Mouse (Mus musculus) v-Abl transformed pro-B cells (cell line): Measurements from ENCODE around the gene Pabpn1l.

Experiments used
- in situ Hi-C, 2 experiments: fragments of 400-800 bp; cut with MboI; formaldehyde crosslinking; loops; one replicate each; pipeline ENCODE4 v1.15.1; 2025; ENCODE audit not compliant: unreplicated experiment in 2 of 2

Pabpn1l gene

DNA sequence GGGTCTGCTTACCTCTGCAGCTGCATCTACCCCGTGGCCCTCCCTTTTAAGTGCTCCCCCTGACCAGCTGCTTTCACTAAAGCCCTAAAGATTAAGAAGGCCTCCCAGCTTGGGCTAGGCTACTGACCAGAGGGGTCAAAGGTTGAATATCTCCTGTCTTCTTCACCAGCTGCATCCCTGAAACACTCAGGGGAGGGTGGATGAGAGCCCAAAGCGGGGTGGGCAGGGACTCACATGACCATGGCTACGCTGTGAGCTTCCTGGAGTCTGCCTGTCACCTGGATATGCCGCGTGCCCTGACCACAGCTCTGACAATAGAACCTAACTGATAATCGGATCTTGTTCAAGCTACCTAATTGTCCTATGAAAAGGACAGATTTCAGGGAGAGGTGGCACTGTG lies at the start of gene Pabpn1l:
TSS of gene Pabpn1l (minus strand) at position 13 of the 400 bp plus-strand sequence.
- in situ Hi-C loops, result loop anchor here (5.0 to 10.0 kb wide), 3 partner anchors 35 to 205 kb away; no protein-coding TSS in a partner anchor

DNA sequence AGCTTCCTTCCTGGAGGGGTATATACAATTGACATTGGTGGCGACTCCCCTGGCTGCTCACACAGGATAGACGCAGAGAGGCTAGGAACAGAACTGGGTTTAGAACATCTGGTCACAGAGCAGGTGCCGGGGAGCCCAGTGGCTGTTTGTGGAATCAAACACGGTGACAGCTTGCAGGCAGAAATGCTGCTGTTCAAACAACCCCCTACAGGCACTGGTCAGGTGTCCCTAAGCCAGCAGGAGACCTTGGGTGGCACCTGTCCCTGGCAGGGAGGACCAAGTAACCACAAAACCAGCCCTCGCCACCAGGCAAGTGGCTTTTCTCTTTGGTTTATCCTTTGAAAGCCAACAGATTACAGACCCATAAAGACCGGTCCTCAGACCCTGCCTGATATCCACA lies 49.4 kb upstream of the Pabpn1l start:
- in situ Hi-C loops, result no loop called here

- in situ Hi-C loops, result no loop called here
Measured at GRCm38 (mm10) chr8:122670718-122671117, 48.2 kb upstream of the Pabpn1l start.

DNA sequence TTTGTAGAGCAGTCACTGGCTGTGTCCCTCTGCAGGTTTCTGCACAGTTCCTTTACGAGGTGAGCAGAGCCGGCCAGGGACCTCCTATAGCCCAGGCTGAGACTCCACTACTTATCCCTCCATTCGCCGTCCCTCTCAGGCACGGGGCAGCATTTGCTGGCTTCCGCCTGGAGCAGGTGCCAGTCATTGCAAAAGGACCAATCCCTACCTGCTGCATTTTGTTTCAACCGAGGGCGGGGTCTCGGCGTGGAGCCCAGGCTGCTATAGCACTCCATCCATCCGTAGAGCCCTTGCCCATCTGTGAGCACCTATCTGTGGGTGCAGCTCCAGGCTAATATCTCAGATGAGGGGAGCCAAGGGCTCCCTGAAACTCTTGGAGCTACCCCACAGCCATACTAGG lies 47.5 kb upstream of the Pabpn1l start:
- in situ Hi-C loops, result no loop called here

DNA sequence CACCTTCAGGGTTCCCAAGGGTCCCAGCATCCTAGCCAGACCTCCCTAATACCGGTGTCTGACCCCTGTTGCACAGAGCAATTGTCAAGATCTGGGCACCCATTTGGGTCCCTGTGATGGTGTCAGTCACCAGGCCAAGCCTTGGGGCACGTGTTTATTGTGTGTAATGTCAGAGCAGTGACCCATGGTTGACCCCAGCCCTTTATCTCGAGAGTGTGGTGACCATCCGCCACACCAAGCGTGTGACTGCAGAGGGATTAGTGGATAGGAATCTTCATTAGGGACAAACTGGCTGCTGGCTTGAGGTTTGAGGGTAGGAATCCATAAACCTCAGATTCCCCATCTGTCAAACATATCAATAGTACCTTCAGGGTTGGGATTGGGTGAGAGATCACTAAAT lies 46.8 kb upstream of the Pabpn1l start:
- in situ Hi-C loops, result loop anchor here (5.0 kb wide), 1 partner anchor 33 kb away; no protein-coding TSS in a partner anchor

DNA sequence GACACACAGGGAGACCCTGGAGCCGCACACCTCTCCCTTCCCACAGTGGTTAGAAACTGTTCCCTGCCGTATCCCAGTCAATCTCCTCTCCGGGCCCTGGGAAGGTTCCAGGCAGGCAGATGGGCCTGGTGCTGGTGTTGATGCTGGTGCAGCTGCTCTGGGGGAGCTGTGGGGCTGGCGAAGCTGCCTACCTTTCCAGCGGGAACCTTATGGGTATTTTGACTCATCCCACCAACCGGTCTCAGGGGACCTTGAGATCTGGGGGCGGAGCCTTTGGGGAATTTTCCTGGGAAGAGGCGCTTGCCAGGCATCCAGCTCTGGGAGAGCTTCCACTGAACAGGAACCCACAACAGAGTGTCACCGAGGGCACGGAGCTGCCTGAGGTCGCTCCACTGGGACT lies 45.3 kb upstream of the Pabpn1l start:
- in situ Hi-C loops, result loop anchor here (5.0 kb wide), 1 partner anchor 34 kb away; no protein-coding TSS in a partner anchor

DNA sequence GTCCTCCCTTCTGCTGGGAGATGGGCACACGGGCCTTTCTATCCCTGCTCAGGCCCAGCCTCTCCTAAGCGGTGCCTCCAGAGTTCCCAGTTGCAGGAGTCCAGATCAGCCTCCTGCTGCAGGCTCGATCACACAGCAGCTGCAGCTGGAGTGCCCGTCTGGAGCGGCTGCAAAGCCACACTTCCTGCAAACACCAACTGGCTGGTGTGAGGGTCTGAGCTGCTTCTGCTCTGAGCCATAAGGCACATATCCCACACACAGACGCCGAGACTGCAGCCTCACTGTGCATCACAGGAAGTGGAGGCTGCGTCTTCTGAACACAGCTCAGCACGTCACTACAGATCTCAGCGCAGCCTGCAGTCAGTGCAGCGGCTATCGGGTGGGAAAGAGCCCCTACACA lies 44.3 kb upstream of the Pabpn1l start:
- in situ Hi-C loops, result loop anchor here (5.0 kb wide), 1 partner anchor 35 kb away; no protein-coding TSS in a partner anchor

DNA sequence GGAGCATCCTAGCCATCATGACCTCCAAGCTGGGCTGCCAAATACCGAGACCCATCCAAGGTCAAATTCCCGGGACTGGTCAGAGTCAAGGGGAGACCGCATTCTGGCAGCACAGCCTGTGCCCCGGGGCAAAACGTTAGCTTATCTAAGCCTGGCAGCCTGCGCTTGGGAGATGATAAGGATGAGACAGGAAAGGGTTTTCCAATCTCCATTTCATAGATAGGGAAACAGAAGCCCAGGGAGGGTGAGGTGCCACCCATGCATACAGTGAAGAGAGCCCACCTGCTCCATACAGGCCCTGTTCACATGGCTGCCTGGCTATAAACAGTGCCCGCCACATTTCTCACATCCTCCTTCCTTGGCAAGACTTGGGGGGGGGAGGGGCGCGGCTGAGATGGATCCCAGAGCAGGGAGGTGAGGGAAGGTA lies 43.8 kb upstream of the Pabpn1l start:
- in situ Hi-C loops, result loop anchor here (5.0 kb wide), 1 partner anchor 36 kb away; no protein-coding TSS in a partner anchor

- in situ Hi-C loops, result loop anchor here (5.0 kb wide), 1 partner anchor 37 kb away; no protein-coding TSS in a partner anchor
Measured at GRCm38 (mm10) chr8:122665667-122666316, 43.3 kb upstream of the Pabpn1l start.

DNA sequence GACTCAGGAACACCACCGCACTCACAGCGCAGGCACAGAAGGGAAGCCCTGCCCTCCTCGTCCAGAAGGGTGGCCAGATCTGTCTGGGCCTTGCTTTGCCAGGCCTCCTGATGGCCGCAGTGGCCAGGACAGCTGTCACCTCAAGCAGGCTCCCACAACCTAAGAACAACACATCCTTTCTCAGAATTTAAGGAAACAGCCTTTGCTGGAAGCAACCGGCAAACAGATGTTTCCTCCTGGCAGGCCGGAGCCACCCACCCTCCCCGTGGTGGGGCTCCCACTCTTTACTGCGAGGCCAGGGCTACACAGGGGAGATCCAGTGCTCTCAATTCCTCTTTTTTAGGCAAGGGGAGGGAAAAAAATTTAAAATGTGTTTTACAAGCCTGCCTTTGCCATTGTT lies 42.7 kb upstream of the Pabpn1l start:
- in situ Hi-C loops, result loop anchor here (5.0 kb wide), 1 partner anchor 37 kb away; no protein-coding TSS in a partner anchor

DNA sequence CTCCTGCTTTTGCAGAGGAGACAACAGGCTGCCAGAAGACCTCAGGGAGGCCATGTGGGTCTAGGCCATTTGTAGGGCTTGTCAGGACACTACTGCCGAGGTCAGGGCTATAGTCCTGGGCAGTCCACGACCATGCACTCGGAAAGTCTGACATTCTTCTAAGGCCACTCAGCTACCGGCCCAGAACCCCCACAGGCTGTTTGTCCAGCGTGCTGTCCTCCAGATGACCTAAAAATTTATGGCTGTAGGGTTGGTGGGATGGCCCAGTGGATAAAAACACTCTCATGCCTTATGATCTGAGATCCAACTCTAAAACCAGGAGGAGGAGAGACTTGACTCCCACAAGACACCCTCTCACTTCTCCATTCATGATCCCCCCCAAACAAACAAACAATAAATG lies 41.1 kb upstream of the Pabpn1l start:
- in situ Hi-C loops, result no loop called here

DNA sequence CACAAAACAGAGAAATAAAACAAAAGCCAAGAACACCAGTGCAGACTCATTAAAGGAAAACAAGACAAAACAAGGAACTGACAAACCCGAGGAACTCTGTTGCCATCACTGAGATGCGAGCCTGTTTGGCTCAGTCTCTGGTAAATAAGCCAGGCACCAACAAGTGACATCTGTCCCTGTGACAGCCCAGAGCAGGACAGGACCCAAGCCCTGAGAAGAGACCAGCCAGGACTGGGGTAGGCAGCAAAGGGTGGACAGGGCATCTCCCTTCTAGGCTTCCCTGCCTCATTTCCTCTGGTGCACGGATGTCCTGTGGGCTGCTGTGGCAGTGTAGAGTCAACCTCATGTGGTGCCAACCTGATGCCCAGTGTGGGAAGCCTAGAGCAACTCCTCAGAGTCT lies 40.6 kb upstream of the Pabpn1l start:
- in situ Hi-C loops, result no loop called here

GRCm38 (mm10) chr8:122661894-122662293 lies 39.4 kb upstream of the Pabpn1l start:
- in situ Hi-C loops, result no loop called here

DNA sequence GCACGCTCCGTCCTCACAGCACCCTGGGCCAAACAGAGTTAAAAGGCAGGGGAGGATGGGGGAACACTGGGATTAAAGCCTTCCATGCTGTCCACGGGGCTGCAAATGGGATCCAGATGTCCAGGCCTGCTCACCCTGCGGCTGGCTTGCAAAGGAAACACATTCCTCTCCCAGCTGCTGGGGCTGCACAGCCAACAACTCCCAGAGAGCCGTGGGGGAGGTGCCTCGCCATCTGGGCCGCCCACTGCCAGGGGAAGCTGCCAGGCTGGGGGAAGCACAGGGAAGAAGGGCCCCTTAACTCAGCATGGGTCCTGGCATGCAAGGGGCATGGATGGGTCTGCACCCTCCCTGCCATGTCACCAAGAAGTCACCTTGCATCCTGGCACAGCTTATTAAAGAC lies 38.6 kb upstream of the Pabpn1l start:
- in situ Hi-C loops, result no loop called here

GRCm38 (mm10) chr8:122660022-122660421 lies 37.5 kb upstream of the Pabpn1l start:
- in situ Hi-C loops, result no loop called here

GRCm38 (mm10) chr8:122658807-122659160 lies 36.2 kb upstream of the Pabpn1l start:
- in situ Hi-C loops, result loop anchor here in 1 of 2 experiments (5.0 kb wide), 1 partner anchor 36 kb away; the partner anchor contains the start of gene Pabpn1l

GRCm38 (mm10) chr8:122658149-122658806 lies 35.7 kb upstream of the Pabpn1l start:
- in situ Hi-C loops, result loop anchor here in 1 of 2 experiments (5.0 kb wide), 1 partner anchor 36 kb away; the partner anchor contains the start of gene Pabpn1l

DNA sequence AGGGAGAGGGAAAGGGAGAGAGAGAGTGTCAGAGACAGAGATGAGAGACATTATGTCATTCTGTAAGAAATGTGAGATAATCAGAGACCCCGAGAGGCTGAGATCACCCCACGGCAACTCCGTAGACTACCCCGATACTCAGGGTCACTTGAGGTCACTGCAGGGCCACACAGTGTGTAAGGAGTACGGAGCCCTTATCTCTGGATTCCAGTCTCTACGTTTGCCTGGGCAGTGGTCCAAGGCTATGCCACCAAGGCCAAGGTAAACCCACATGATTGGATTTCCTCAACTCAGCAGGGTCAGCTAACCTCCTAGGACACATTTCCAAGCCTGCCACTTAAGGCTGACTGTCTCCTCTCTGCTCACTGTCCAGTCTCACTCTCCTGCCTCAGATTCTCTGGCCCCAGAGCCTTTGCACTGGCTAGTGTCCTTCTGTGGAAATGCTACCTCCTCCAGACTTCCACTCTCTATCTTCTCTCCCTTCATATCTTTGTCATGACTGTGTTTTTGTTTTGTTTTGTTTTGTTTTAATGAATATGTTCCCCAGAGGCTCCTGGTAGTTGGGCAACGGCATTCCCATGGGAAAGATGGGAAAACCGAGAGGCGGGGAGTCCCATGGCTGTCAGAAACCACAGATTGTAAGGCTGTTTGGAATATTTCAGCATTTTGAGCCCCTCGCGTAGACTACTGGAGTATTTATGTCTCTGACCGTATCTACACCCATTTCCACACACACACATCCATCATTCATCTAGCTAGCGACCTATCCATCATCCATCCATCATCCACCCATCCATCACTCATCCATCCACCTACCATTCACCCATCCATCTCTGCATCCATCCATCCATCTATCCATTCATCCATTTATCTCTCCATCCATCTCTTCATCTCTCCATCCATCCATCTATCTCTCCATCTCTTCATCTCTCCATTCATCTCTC lies 33.8 kb upstream of the Pabpn1l start:
- in situ Hi-C loops, result loop anchor here in 1 of 2 experiments (5.0 kb wide), 1 partner anchor 34 kb away; the partner anchor contains the start of gene Pabpn1l

- in situ Hi-C loops, result loop anchor here in 1 of 2 experiments (5.0 kb wide), 1 partner anchor 32 kb away; the partner anchor contains the start of gene Pabpn1l
Measured at GRCm38 (mm10) chr8:122654768-122655167, 32.2 kb upstream of the Pabpn1l start.

DNA sequence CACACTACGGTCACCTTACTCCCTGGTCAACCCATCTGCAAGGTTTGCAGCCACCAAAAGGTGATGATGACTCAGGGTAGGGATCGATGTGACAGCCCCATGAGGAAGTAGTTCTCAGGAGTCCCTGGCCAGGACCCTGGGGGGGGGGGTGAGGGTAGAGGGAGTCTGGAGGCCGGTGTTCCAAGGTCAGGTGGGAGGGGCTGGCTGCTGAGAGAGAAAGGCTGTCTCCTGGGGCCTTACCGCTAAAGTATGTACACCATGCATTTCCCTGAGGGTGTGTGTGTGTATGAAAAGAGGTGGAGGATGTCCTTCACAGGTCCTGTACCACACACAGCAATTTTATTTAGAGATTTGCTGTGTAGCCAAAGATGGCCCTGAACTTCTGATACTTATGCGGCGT lies 30.1 kb upstream of the Pabpn1l start:
- in situ Hi-C loops, result no loop called here
